Mouse (Mus musculus): ENCODE measurements around the gene Agtr1b.

- no peak for TF ChIP-seq CTCF (IDR thresholded peaks at IDR 0.05; ENCODE audit: low read depth)
- no peak for TF ChIP-seq EP300 (IDR thresholded peaks at IDR 0.05; ENCODE audit: low read depth)
Measured at GRCm38 (mm10) chr3:20348206-20348605, 18.8 kb downstream of the Agtr1b start.

Measured in liver, embryonic 14.5 days (tissue).